Mouse (Mus musculus): ENCODE results near the gene Grik3. TPM values are rescaled to one million over a fixed set of nuclear protein-coding genes. Genes with fewer than 3 reads are reported as not detected.
"Not testable (repeated sequence)": the region's sequence is repeated elsewhere in the genome, so short reads cannot be mapped to it uniquely, and the experiment has no call there.

The Grik3 gene
- total RNA-seq, 4 experiments from 2014 or later: 0.20 to 0.47 (median 0.31) TPM

GRCm38 (mm10) chr4:125587577-125587976 lies 97.1 kb downstream of the Grik3 start:
- DNase-seq (ENCODE audit: low spot score): no peak

GRCm38 (mm10) chr4:125590241-125590919 lies 99.9 kb downstream of the Grik3 start:
- DNase-seq (ENCODE audit: low spot score): no peak

GRCm38 (mm10) chr4:125592663-125593062 lies 102.2 kb downstream of the Grik3 start:
- no peak for DNase-seq (ENCODE audit: low spot score)

DNA sequence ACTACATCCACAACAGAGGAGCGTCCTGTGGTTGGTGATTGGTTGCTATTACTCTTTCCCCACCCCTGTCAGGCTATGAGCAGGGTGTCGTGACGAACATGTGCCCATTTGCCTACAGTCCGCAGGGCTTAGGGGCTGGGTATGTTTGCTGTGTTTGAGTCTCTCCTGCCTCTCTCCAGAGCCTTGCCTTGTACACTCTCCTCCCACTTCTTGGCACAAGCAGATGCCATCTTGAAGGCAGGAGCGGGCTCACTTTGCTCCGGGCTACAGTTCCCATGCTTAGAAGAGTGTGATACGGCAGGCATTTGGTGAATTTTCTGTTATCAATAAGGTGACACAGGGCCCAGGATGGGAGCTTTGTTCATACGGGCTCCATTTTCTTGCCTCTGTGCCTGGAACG lies 104.5 kb downstream of the Grik3 start:
- no peak for DNase-seq (ENCODE audit: low spot score)

- no peak for DNase-seq (ENCODE audit: low spot score)
Observed at GRCm38 (mm10) chr4:125598677-125599076, 108.2 kb downstream of the Grik3 start.

- no peak for DNase-seq (ENCODE audit: low spot score)
Observed at GRCm38 (mm10) chr4:125599510-125600005, 109.1 kb downstream of the Grik3 start.

DNA sequence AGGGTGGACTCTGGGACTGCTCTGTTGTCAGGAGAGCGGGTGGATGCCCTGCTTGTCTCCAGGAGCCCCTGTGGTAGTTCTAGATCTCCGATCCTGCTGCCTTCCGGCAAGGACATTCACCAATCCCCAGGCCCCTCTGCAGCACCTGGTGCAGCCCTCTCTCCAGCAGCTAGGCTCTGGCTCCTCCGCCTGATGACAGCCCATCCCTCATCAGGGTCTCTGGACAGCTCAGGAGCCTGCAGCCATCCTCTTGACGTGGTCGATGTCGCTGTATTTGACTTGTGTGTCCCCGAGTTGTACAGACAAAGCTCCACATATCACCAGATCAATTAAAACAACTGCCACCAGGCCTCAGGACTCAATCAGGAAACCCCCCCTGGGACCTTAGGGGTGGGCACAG lies 110.1 kb downstream of the Grik3 start:
- DNase-seq (ENCODE audit: low spot score): no peak

- no peak for DNase-seq (ENCODE audit: low spot score)
Observed at GRCm38 (mm10) chr4:125601301-125601700, 110.8 kb downstream of the Grik3 start.

GRCm38 (mm10) chr4:125604494-125604893 lies 114.0 kb downstream of the Grik3 start:
- DNase-seq (ENCODE audit: low spot score): no peak

DNA sequence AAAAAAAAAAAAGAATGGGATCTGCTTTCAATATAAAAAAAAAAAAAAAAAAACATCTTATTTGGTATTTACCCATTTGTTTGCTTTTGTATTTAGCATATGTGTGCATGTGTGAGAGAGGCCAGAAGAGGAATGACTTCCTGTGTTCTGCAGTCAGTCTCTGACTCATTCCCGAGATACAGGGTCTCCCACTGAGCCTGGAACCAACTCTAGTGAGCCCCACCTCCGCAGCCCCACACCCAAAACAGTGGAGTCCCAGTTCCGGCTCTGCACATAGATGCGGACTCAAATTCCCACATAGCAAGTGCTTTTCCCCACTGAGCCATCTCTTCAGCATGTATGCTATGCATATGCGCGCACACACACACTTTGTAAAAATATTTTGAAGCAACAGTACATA lies 115.6 kb downstream of the Grik3 start:
- DNase-seq (ENCODE audit: low spot score): no peak

- no peak for DNase-seq (ENCODE audit: low spot score)
Observed at GRCm38 (mm10) chr4:125607397-125608042, 117.0 kb downstream of the Grik3 start.

GRCm38 (mm10) chr4:125608896-125609295 lies 118.4 kb downstream of the Grik3 start:
- not testable (repeated sequence) for DNase-seq (ENCODE audit: low spot score)

- DNase-seq (ENCODE audit: low spot score): no peak
Observed at GRCm38 (mm10) chr4:125609320-125610306, 119.1 kb downstream of the Grik3 start.

DNA sequence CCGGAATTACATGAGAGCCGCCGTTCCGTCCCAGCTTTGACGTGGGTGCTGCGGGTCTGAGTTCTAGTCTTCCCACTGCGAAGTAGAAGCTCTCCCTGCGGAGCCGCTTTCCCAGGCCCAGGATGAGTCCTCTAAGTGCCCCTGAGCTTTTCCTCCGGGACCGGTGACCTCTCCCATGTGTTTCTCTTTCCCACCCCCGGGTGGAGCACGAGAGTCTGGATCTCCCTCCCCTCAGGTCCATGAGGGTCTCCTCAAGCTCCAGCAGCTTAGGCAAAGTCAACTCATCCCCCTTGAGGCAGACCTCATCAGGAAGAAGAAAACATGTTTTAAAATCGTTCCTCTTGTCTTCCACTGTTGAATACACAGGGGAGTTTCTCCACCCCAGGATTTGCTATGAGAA lies 127.4 kb downstream of the Grik3 start:
- DNase-seq (ENCODE audit: low spot score): no peak

GRCm38 (mm10) chr4:125618524-125619320 lies 128.2 kb downstream of the Grik3 start:
- no peak for DNase-seq (ENCODE audit: low spot score)

GRCm38 (mm10) chr4:125624885-125625678 lies 134.6 kb downstream of the Grik3 start:
- no peak for DNase-seq (ENCODE audit: low spot score)

DNA sequence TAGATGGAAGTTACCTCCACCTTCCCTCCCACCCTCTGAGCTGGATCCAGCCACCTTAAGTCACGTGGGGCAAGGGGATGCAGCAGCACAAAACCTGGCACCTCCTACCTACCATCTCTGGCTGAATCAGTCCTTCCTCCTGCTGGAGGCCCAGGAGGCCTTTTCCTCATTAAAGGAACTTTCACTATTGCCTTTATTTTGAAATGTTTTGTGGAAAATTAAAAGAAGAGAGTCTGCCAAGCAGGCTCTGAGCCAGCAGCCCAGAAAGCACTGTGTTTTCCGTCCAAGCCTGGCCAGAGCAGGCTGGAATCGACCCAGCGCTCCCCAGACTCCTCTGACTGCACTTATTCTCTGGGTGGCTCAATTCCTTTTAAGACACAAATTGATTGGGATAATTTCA lies 139.0 kb downstream of the Grik3 start:
- DNase-seq (ENCODE audit: low spot score): peak; percentile 60

DNA sequence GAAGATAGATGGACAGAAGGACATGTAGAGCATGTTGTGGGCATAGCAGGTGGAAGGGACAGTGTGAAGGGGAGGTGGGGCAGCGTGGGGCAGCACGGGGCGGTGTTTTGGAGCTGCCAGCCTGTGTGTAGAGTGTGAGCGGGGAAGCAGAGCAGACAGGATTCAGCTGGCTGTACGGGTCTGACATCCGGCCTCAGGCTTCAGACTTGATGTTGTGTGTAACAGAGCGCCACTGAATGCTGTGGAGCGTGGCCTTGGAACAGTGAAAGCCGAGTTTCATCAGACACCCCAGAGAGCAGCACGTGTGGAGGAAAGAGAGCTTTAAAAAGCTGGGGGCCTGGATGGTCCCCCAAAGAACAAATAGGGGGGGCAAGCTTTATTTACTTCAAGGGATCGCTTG lies 144.5 kb downstream of the Grik3 start:
- no peak for DNase-seq (ENCODE audit: low spot score)

DNA sequence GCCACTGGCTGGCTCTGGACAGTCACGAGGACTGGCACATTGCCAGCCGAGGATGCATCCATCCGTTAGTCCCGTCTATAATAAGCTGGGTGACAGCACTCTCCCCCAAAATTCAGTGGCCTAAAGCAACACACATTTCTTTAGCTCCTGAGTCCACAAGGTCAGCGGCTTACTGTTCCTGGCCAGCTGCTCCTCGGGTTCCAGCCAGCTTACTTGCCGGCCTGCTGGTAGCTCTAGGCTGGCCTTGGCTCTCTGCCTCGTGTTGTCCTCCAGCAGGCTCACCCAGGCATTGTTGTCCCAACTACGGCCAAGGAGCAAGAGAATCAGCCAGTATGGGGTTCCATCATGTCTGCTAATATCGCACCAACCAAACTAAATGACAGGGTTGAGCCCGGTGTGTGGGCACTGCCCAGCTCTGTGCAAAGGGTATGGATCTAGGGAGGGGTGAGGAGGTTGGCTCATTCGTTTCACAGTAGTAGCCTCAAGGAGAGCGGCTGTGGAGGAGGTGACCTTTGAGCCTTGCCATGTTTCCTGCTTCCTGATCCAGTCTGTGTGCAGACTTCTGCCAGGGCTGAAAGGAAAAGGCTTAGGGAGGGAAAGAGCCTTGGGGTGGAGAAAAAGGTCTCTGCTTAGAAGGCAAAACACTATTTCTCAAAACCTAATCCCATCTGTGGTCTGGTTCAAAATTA lies 146.3 kb downstream of the Grik3 start:
- peak; percentile 31 for DNase-seq (ENCODE audit: low spot score)

DNA sequence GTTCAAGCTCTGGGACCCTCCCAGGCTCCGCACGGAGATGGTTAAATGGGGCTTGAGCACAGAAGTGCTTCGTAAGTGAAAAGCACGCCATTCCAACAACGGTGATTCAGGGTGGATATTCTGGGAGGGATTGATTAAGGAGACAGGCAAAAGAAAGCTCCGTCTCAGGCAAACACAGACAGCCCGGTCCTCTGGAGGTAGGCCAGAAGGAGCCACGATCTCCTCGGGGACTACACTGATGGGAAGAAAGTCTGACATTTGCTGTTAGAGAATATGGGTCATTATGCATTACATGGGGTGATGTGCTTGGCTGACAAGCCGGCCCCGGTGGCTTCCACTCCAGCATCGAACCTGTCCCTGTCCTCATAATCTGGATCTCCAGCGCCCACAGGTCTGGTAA lies 146.9 kb downstream of the Grik3 start:
- DNase-seq (ENCODE audit: low spot score): no peak
